Mouse (Mus musculus) intestine, postnatal 0 days (tissue): ENCODE measurements around the gene Plxdc2. TPM values are rescaled to one million over a fixed set of nuclear protein-coding genes. Genes with fewer than 3 reads are reported as not detected.

Experiments used
- ATAC-seq: fragments of 200-750 bp; cut with Nextera tagmentation; 2 replicates; pipeline ENCODE4 v1.8.0; 2017; ENCODE audit warnings: mild to moderate bottlenecking, moderate TSS enrichment, moderate library complexity
- H3K27ac ChIP-seq: fragments of 300-500 bp; sonication (generic); 2 replicates; pipeline ENCODE4 v1.5.1; 2014; ENCODE audit warnings: mild to moderate bottlenecking, low read depth, low read length, moderate library complexity
- H3K27me3 ChIP-seq: fragments of 300-500 bp; sonication (generic); replicated peaks from 2 replicates; pipeline ENCODE4 v1.6.1; 2014; ENCODE audit warnings: low read length, mixed read lengths; ENCODE audit not compliant: control insufficient read depth, insufficient read depth
- H3K36me3 ChIP-seq: fragments of 300-500 bp; sonication (generic); 2 replicates; pipeline ENCODE4 v1.6.1; 2014; ENCODE audit warnings: mild to moderate bottlenecking, moderate library complexity; ENCODE audit not compliant: control insufficient read depth, insufficient read depth
- H3K4me1 ChIP-seq: fragments of 300-500 bp; sonication (generic); replicated peaks from 2 replicates; pipeline ENCODE4 v1.6.1; 2014; ENCODE audit warnings: antibody characterized with exemption, low read length, mixed read lengths; ENCODE audit not compliant: control insufficient read depth, insufficient read depth
- H3K4me2 ChIP-seq: fragments of 300-500 bp; sonication (generic); replicated peaks from 2 replicates; pipeline ENCODE4 v1.6.1; 2014; ENCODE audit warnings: low read depth, mild to moderate bottlenecking, moderate library complexity
- H3K4me3 ChIP-seq: fragments of 300-500 bp; sonication (generic); 2 replicates; pipeline ENCODE4 v1.5.1; 2014; ENCODE audit warnings: low read depth, low read length
- H3K9ac ChIP-seq: fragments of 300-500 bp; sonication (generic); 2 replicates; pipeline ENCODE4 v1.6.1; 2014; ENCODE audit warnings: mild to moderate bottlenecking, low read depth, low read length
- H3K9me3 ChIP-seq: fragments of 300-500 bp; sonication (generic); 2 replicates; pipeline ENCODE4 v1.6.1; 2016; ENCODE audit warnings: mixed run types; ENCODE audit not compliant: control insufficient read depth
- CTCF ChIP-seq: sonication (generic); IDR thresholded peaks from 2 replicates; pipeline ENCODE4 v1.5.1; 2016; ENCODE audit warnings: low read depth, mild to moderate bottlenecking, control low read depth, antibody characterized with exemption, moderate library complexity
- WGBS: fragments of 180-500 bp; shearing (Covaris S2); extraction: QIAGEN DNeasy Blood & Tissue Kit; methylation state at CpG from one replicate; pipeline ENCODE4 v1.1.7; 2014; 5-methylcytosine and 5-hydroxymethylcytosine counted together
- polyA plus RNA-seq: library from polyadenylated mRNA; unstranded; fragments of >200 nt; fragmentation: Nextera tagmentation; extraction: Ambion mirVana; gene quantifications from 2 replicates; pipeline ENCODE4 v1.2.1, GENCODE M21; 2015

Plxdc2 gene
- polyA plus RNA-seq, 1 experiment from 2014 or later = 4.2 TPM

DNA sequence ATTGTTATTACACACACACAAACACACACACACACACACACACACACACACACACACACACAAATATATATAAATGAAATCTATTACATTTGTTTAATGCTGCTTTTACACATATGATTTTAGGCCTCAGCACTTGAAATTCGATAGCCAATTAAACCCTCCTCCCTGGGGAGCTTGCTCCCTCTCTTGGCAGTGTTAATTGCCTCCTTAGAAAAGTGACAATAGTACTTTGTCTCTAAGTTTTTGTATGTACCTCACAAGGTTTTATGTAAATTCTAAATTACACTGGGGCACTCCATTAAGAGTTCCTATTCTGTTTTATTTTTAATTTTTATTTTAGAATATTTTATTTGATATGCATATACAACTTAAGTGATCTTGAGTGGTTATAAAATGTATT lies 176.1 kb downstream of the Plxdc2 start:
- H3K27me3 ChIP-seq = no peaks in the 10 kb centered on the region
- no peak for TF ChIP-seq CTCF
- no peak for ATAC-seq
- 80% methylated on average over 1 of the region's 1 CpGs for WGBS
- no peaks in the 10 kb centered on the region for H3K9me3 ChIP-seq
- no peak overlapping the region for H3K9ac ChIP-seq
- H3K27ac ChIP-seq = no peak overlapping the region
- no peak overlapping the region for H3K4me3 ChIP-seq
- no peaks in the 10 kb centered on the region for H3K4me1 ChIP-seq
- H3K36me3 ChIP-seq = no peaks in the 10 kb centered on the region
- H3K4me2 ChIP-seq = no peak overlapping the region

DNA sequence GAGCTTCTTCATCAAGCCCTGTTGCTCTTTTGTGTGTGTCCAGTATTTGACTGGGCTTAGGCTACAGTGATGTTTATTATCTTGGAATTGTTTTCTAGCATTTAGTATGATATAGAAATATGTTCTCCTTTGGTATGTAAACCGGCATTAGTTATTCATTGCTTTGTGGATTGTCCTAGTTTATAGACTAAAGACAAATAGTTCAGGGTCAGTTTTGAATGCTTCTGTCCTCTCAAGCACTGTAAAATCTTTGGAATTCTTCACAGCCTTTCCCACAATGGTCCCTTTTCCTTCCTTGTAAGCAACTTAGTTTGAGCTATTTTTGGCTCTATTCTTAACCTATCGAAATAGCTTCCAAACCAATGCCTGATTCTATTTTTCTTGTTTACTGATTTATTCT lies 178.5 kb downstream of the Plxdc2 start:
- no peaks in the 10 kb centered on the region for H3K27me3 ChIP-seq
- H3K36me3 ChIP-seq = no peaks in the 10 kb centered on the region
- no peak for ATAC-seq
- WGBS = 67% methylated on average over 2 of the region's 2 CpGs
- H3K9me3 ChIP-seq = no peaks in the 10 kb centered on the region
- no peak overlapping the region for H3K4me3 ChIP-seq
- no peak for TF ChIP-seq CTCF
- H3K4me2 ChIP-seq = no peak overlapping the region
- no peak overlapping the region for H3K27ac ChIP-seq
- H3K9ac ChIP-seq = no peak overlapping the region
- H3K4me1 ChIP-seq = no peaks in the 10 kb centered on the region

DNA sequence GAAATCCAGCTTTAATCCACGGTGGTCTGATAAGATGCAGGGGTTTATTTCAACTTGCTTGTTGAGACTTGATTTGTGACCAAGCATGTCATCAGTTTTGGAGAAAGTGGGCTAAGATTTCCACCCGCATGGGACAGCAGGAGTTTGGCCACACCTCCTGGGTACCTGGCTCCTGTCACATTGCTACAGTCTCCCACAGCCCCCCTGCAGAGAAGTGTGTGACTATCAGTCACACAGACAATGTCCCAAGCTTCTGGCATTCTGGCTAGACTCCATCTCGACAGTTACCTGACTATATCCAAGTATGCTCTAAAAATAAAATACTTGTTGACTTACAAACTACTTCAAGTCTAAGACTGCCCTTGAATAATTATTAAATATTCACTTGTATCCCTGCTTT lies 185.1 kb downstream of the Plxdc2 start:
- no peaks in the 10 kb centered on the region for H3K9me3 ChIP-seq
- no peak overlapping the region for H3K4me3 ChIP-seq
- H3K4me2 ChIP-seq = no peak overlapping the region
- H3K27me3 ChIP-seq = no peaks in the 10 kb centered on the region
- H3K4me1 ChIP-seq = no peaks in the 10 kb centered on the region
- H3K27ac ChIP-seq = no peak overlapping the region
- TF ChIP-seq CTCF = no peak
- no peaks in the 10 kb centered on the region for H3K36me3 ChIP-seq
- WGBS = 56% methylated on average over 3 of the region's 3 CpGs
- no peak for ATAC-seq
- H3K9ac ChIP-seq = no peak overlapping the region

DNA sequence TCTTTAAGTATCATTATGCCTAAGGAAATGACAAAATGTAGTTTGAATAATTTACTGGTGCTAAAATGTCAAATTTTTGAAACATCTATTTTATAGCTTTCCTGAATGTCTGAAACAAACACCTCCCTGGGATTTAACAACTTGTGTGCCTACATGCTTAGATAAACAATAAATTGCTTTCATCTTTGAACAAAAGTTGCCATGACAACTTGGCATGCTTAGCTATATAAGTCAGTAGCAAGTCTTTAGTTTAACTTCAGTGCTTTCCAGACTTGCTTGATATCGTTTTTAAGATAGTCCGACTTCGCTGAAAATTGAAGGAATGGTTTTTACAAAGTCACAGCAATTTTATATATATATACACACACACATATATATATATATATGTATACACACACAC lies 189.1 kb downstream of the Plxdc2 start:
- no peak overlapping the region for H3K27ac ChIP-seq
- 79% methylated on average over 3 of the region's 3 CpGs for WGBS
- H3K4me1 ChIP-seq = no peaks in the 10 kb centered on the region
- no peak overlapping the region for H3K4me2 ChIP-seq
- H3K27me3 ChIP-seq = no peaks in the 10 kb centered on the region
- no peaks in the 10 kb centered on the region for H3K9me3 ChIP-seq
- TF ChIP-seq CTCF = no peak
- no peak for ATAC-seq
- no peak overlapping the region for H3K4me3 ChIP-seq
- no peaks in the 10 kb centered on the region for H3K36me3 ChIP-seq
- no peak overlapping the region for H3K9ac ChIP-seq

DNA sequence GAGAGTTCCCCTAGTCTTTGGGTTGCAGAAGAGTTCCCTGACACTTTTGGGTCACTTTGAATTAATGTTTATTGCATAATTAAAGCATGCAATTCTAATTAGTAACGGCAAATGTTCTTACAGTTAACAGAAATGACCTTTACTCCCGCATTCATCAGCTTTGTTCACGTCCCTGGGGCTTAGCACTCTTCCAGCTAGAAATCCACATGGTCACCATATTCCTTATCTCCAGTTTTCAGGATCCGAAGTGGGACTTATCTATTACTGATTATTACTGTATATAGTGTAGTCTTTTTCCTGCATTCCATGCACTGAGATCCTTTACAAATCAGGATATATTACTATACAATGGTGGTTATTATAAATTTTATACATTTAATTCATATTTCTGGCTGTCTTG lies 203.2 kb downstream of the Plxdc2 start:
- WGBS = 51% methylated on average over 4 of the region's 4 CpGs
- no peak for TF ChIP-seq CTCF

DNA sequence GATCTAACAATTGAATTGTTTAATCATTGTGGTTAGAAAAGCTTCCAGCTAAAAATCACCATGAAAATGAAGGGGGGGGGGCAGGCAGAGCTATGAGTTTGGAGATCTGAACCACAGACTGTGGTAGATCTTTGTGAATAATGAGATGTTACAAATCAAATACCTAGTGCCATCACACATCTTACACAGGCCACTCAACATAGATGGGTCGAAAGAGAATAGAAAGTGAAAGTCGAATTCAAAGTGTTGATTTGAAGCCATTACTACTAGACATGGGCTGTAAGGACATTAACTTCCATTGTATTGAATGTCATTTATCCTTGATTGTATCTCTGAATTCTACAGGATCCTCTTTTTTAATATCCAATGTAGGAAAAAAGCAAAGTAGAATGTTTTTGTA lies 212.2 kb downstream of the Plxdc2 start:
- H3K4me3 ChIP-seq = no peak overlapping the region
- H3K9me3 ChIP-seq = no peaks in the 10 kb centered on the region
- H3K27me3 ChIP-seq = no peaks in the 10 kb centered on the region
- H3K27ac ChIP-seq = no peak overlapping the region
- no peak for ATAC-seq
- H3K9ac ChIP-seq = no peak overlapping the region
- no peaks in the 10 kb centered on the region for H3K4me1 ChIP-seq
- TF ChIP-seq CTCF = no peak
- H3K36me3 ChIP-seq = no peaks in the 10 kb centered on the region
- WGBS = 84% methylated on average over 2 of the region's 2 CpGs
- no peak overlapping the region for H3K4me2 ChIP-seq

More for the DNA sequence above, 203.2 kb downstream of the Plxdc2 start:
- H3K4me3 ChIP-seq = no peak overlapping the region
- no peak overlapping the region for H3K27ac ChIP-seq
- H3K4me2 ChIP-seq = no peak overlapping the region
- no peaks in the 10 kb centered on the region for H3K27me3 ChIP-seq
- no peak for ATAC-seq
- no peak overlapping the region for H3K9ac ChIP-seq
- no peaks in the 10 kb centered on the region for H3K4me1 ChIP-seq
- H3K36me3 ChIP-seq = no peaks in the 10 kb centered on the region
- no peaks in the 10 kb centered on the region for H3K9me3 ChIP-seq

DNA sequence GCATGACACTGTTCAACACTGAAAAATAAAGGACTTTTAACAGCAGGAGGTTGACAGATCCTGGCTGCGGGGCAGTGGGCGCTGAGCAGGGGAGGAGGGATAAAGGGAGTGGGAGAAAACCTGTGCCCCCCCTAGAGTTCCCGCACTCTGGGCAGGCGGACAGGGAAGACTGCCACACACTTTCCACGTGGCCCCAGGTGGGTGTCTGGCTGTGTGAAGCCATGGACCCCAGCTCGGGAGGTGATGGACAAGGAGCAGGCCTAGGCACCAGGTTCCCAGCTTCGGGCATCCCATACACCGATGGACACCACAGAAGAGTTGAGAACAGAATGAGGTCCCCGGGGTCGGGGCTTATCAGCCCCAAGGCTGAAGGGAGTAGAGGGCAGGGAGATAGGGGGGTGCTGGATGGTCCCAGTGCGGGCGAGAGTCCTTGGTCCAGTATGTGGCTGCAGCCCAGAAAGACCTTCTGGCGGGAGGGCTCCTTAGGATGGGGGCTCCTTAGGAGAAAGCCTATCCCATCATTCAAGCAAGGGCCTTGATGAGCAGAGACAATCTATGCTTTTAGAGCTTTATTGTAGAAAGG lies 215.2 kb downstream of the Plxdc2 start:
- Histone ChIP-seq H3K27me3 (no peaks in the 10 kb centered on the region), H3K36me3 (no peaks in the 10 kb centered on the region), H3K27ac (no peak overlapping the region), H3K4me1 (no peaks in the 10 kb centered on the region), H3K4me2 (no peak overlapping the region), H3K9me3 (no peaks in the 10 kb centered on the region), H3K9ac (no peak overlapping the region), H3K4me3 (no peak overlapping the region)
- no peak for ATAC-seq
- no peak for TF ChIP-seq CTCF
- WGBS = 87% methylated on average over 13 of the region's 13 CpGs
